Mouse (Mus musculus): ENCODE results near the gene Adgrb3. TPM values are rescaled to one million over a fixed set of nuclear protein-coding genes. Genes with fewer than 3 reads are reported as not detected.
"Not testable (repeated sequence)": the region's sequence is repeated elsewhere in the genome, so short reads cannot be mapped to it uniquely, and the experiment has no call there.

Adgrb3 gene
- total RNA-seq, 1 experiment from 2014 or later: 1.5 TPM

- no peak for DNase-seq
Observed at GRCm38 (mm10) chr1:25744736-25745135, 84.8 kb downstream of the Adgrb3 start.

- no peak for DNase-seq
Observed at GRCm38 (mm10) chr1:25729844-25730243, 99.7 kb downstream of the Adgrb3 start.

- DNase-seq: no peak
Observed at GRCm38 (mm10) chr1:25711474-25711873, 118.0 kb downstream of the Adgrb3 start.

GRCm38 (mm10) chr1:25706299-25706698 is 123.2 kb downstream of the Adgrb3 start:
- DNase-seq: no peak

GRCm38 (mm10) chr1:25698702-25699250 is 130.7 kb downstream of the Adgrb3 start:
- no peak for DNase-seq

GRCm38 (mm10) chr1:25697179-25697578 is 132.3 kb downstream of the Adgrb3 start:
- DNase-seq: no peak

- no peak for DNase-seq
Observed at GRCm38 (mm10) chr1:25696771-25697170, 132.7 kb downstream of the Adgrb3 start.

GRCm38 (mm10) chr1:25682118-25682517 is 147.4 kb downstream of the Adgrb3 start:
- DNase-seq: no peak

GRCm38 (mm10) chr1:25679656-25680055 is 149.9 kb downstream of the Adgrb3 start:
- no peak for DNase-seq

GRCm38 (mm10) chr1:25652717-25653116 is 176.8 kb downstream of the Adgrb3 start:
- DNase-seq: no peak

- no peak for DNase-seq
Observed at GRCm38 (mm10) chr1:25644256-25644655, 185.3 kb downstream of the Adgrb3 start.

GRCm38 (mm10) chr1:25621458-25621857 is 208.0 kb downstream of the Adgrb3 start:
- DNase-seq: no peak

GRCm38 (mm10) chr1:25616954-25617353 is 212.6 kb downstream of the Adgrb3 start:
- DNase-seq: no peak

GRCm38 (mm10) chr1:25610776-25611175 is 218.7 kb downstream of the Adgrb3 start:
- not testable (repeated sequence) for DNase-seq

- no peak for DNase-seq
Observed at GRCm38 (mm10) chr1:25598941-25599340, 230.6 kb downstream of the Adgrb3 start.

- DNase-seq: no peak
Observed at GRCm38 (mm10) chr1:25588568-25589118, 240.9 kb downstream of the Adgrb3 start.

- DNase-seq: no peak
Observed at GRCm38 (mm10) chr1:25581698-25582097, 247.8 kb downstream of the Adgrb3 start.

GRCm38 (mm10) chr1:25577836-25578235 is 251.7 kb downstream of the Adgrb3 start:
- no peak for DNase-seq

- no peak for DNase-seq
Observed at GRCm38 (mm10) chr1:25576598-25576997, 252.9 kb downstream of the Adgrb3 start.

- DNase-seq: no peak
Observed at GRCm38 (mm10) chr1:25568096-25568495, 261.4 kb downstream of the Adgrb3 start.

GRCm38 (mm10) chr1:25546072-25546471 is 283.4 kb downstream of the Adgrb3 start:
- DNase-seq: no peak

GRCm38 (mm10) chr1:25543915-25544314 is 285.6 kb downstream of the Adgrb3 start:
- DNase-seq: no peak

GRCm38 (mm10) chr1:25542891-25543290 is 286.6 kb downstream of the Adgrb3 start:
- no peak for DNase-seq

GRCm38 (mm10) chr1:25526976-25527375 is 302.5 kb downstream of the Adgrb3 start:
- no peak for DNase-seq

Measured in adrenal gland, postnatal 14 days (tissue).